Mouse (Mus musculus): ENCODE data around the gene Acta2.

The Acta2 gene

GRCm38 (mm10) chr19:34270106-34270726, 14.8 kb upstream of the Acta2 start:
- DNase-seq (ENCODE audit: low read depth) = no peak

- DNase-seq (ENCODE audit: low read depth) = no peak
These were observed 13.6 kb upstream of the Acta2 start for GRCm38 (mm10) chr19:34268991-34269390.

- peak; percentile 67 for DNase-seq (ENCODE audit: low read depth)
These were observed 10.3 kb upstream of the Acta2 start for GRCm38 (mm10) chr19:34265604-34266193.

- no peak for DNase-seq (ENCODE audit: low read depth)
These were observed 7.0 kb upstream of the Acta2 start for GRCm38 (mm10) chr19:34262273-34262974.

- no peak for DNase-seq (ENCODE audit: low read depth)
These were observed 1.5 kb upstream of the Acta2 start for GRCm38 (mm10) chr19:34256936-34257335.

- no peak for DNase-seq (ENCODE audit: low read depth)
These were observed 759 bp upstream of the Acta2 start for GRCm38 (mm10) chr19:34256149-34256548.

GRCm38 (mm10) chr19:34254101-34254879, 1.1 kb downstream of the Acta2 start:
- no peak for DNase-seq (ENCODE audit: low read depth)

- no peak for DNase-seq (ENCODE audit: low read depth)
These were observed 2.9 kb downstream of the Acta2 start for GRCm38 (mm10) chr19:34252450-34252849.

GRCm38 (mm10) chr19:34251900-34252299, 3.5 kb downstream of the Acta2 start:
- DNase-seq (ENCODE audit: low read depth) = no peak

GRCm38 (mm10) chr19:34250621-34251020, 4.8 kb downstream of the Acta2 start:
- no peak for DNase-seq (ENCODE audit: low read depth)

- no peak for DNase-seq (ENCODE audit: low read depth)
These were observed 6.8 kb downstream of the Acta2 start for GRCm38 (mm10) chr19:34248558-34248957.

- DNase-seq (ENCODE audit: low read depth) = peak; percentile 75
These were observed 11.3 kb downstream of the Acta2 start for GRCm38 (mm10) chr19:34244056-34244455.

GRCm38 (mm10) chr19:34242925-34243324, 12.5 kb downstream of the Acta2 start:
- DNase-seq (ENCODE audit: low read depth) = no peak

- DNase-seq (ENCODE audit: low read depth) = no peak
These were observed 14.0 kb downstream of the Acta2 start for GRCm38 (mm10) chr19:34241247-34241915.

GRCm38 (mm10) chr19:34240273-34241039, 14.9 kb downstream of the Acta2 start:
- DNase-seq (ENCODE audit: low read depth) = no peak

GRCm38 (mm10) chr19:34237746-34238145, 17.6 kb downstream of the Acta2 start:
- no peak for DNase-seq (ENCODE audit: low read depth)

GRCm38 (mm10) chr19:34236049-34236448, 19.3 kb downstream of the Acta2 start:
- DNase-seq (ENCODE audit: low read depth) = no peak

- no peak for DNase-seq (ENCODE audit: low read depth)
These were observed 21.4 kb downstream of the Acta2 start for GRCm38 (mm10) chr19:34233944-34234343.

- DNase-seq (ENCODE audit: low read depth) = no peak
These were observed 23.1 kb downstream of the Acta2 start for GRCm38 (mm10) chr19:34232326-34232725.

GRCm38 (mm10) chr19:34231596-34231995, 23.8 kb downstream of the Acta2 start:
- no peak for DNase-seq (ENCODE audit: low read depth)

- no peak for DNase-seq (ENCODE audit: low read depth)
These were observed 32.6 kb downstream of the Acta2 start for GRCm38 (mm10) chr19:34222805-34223204.
